Mouse (Mus musculus) ovary, postnatal 10 days (tissue): ENCODE results near the gene Susd2.
A peak's percentile ranks its signal among the peaks of the same experiment; 100 is the strongest.

Experiments
- DNase-seq: peaks from one replicate; pipeline ENCODE4 v3.0.0; 2022; ENCODE audit warnings: low spot score

The Susd2 gene

DNA sequence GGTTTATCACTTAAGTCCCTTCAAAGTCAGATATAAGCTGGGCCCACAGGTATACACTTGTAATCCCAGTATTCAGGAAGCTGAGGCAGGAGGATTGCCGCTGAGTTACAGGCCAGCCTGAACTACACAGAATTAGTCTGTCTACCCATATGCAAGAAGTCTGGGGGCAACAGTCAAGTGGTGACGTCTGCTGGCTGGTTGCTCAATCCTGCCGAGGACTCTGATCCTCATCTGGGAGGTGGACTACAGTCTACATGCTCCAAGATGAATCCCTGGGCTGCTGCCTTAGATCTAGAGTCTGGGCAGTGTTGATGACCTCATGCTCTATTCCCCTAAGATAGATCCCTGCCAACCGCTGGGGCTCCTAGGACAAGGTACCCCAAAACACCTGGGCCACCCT lies 10.2 kb upstream of the Susd2 start:
- no peak for DNase-seq

DNA sequence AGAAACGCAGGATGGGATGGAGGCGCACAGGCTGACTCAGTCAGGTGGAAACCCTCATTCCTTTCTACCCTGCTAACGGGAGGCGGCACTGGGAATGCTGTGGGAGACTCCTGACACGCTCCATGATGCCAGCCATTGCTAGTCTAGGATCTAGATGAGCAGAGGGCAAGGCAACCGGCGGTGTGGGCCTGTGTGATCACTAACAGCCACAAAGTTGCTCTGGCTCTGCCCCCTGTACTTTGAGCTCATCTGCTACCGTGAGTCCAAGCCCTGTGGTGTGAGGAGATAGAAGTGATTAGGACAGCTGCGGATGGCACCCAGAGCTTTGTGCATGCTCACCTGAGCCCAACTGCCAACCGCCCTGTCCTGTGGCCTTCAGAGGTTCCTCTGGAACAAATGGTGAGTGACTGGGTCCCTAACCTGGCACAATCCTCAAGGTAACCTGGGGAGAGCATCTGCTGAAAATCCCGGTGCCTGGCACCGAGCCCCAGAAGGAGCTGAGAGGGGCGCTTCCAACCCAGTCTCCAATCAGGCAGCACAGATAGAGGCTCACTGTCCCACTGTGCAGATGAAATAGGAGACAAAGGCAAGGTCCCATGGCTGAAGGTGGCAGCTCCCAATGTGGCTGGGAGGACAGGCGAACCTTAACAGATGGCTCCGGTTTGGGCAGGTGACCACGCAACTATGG lies 7.7 kb upstream of the Susd2 start:
- no peak for DNase-seq

GRCm38 (mm10) chr10:75650306-75650902 lies 6.6 kb upstream of the Susd2 start:
- DNase-seq: no peak

DNA sequence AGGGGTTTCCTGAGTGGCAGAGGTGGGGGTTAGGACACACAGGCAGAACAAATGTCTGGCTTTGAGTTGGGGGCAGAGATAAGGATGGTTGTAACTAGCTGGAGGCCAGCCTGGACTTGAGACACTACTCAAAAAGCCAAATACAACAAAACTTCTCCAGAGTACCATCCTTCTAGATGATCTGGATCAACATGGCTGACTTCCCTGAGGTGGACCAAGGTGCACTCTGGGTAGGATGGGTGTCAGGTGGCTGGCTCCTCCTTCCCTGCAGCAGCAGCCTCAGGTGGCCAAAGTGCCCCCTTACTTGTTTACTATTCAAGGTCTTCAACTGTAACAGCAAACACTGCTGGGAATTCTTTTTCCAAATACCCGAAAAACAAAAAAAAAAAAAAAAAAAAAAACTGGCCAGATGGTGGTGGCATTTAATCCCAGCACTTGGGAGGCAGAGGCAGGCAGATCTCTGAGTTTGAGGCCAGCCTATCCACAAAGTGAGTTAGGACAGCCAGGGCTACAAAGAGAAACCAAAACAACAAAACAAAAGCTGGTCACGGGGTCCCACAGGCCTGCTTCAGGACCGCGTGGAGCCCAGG lies 5.7 kb upstream of the Susd2 start:
- no peak for DNase-seq

GRCm38 (mm10) chr10:75649001-75649400 lies 5.2 kb upstream of the Susd2 start:
- DNase-seq: no peak

DNA sequence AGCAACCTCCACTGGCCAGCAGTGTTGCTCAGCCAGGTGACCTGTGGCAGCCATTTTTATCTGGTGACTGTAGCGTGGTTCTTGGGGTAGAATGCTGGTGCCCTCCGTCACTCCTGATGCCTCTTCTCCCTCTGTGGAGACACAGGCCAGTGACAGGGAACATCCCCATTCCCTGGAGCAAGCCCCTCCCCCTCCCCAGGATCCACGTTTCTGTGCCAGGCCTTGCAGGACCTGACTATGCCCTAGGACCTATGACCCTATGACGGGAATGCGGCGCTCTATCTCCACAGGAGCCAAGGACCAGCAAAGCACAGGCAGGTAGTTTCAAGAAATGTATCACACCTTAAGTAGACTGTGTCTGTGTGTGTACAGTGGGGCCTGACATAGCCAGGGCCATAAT lies 4.3 kb upstream of the Susd2 start:
- no peak for DNase-seq

DNA sequence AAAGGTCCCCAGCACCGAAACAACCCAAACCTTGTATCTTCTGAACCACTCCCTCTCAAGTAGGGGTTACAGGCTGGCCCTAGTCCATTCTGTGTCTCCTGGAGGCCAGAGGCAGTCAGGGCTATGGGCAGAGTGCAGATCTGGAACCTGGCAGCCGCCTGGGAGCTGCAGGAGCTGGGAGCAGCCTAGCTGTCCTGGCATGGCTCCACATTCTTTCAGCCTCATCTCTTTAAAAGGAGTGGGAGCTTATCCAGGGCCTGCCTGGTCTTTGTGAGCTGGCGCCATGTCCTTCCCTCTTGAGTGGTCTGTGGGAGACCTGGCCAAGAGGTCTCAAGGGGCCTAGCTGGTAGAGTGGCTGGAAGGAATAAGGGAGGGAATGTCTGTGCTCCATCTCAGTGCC lies 3.6 kb upstream of the Susd2 start:
- no peak for DNase-seq

DNA sequence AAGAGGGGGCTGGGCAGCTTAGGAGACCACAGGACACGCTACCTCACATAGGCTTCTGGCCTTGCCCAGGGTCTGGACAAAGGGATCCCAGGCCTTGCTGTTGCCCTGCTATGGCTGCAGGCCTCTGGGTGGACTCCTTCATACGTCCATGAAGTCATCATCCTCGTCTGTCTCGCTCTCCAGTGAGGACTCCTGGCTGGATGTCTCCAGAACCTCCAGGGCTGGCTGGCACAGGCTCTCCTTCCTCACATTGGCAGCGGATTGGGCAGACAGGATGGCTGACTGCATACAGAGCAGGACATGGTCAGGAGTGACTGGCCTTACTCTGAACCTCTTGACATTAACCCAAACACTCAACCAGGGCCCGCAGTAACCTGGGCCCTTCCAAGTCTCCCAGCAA lies 2.6 kb upstream of the Susd2 start:
- no peak for DNase-seq

- DNase-seq: no peak
Measured at GRCm38 (mm10) chr10:75645616-75646015, 1.8 kb upstream of the Susd2 start.

- DNase-seq: no peak
Measured at GRCm38 (mm10) chr10:75642891-75643290, 917 bp downstream of the Susd2 start.

- no peak for DNase-seq
Measured at GRCm38 (mm10) chr10:75642436-75642835, 1.4 kb downstream of the Susd2 start.

GRCm38 (mm10) chr10:75641721-75642222 lies 2.0 kb downstream of the Susd2 start:
- no peak for DNase-seq

- DNase-seq: no peak
Measured at GRCm38 (mm10) chr10:75637711-75638110, 6.1 kb downstream of the Susd2 start.

DNA sequence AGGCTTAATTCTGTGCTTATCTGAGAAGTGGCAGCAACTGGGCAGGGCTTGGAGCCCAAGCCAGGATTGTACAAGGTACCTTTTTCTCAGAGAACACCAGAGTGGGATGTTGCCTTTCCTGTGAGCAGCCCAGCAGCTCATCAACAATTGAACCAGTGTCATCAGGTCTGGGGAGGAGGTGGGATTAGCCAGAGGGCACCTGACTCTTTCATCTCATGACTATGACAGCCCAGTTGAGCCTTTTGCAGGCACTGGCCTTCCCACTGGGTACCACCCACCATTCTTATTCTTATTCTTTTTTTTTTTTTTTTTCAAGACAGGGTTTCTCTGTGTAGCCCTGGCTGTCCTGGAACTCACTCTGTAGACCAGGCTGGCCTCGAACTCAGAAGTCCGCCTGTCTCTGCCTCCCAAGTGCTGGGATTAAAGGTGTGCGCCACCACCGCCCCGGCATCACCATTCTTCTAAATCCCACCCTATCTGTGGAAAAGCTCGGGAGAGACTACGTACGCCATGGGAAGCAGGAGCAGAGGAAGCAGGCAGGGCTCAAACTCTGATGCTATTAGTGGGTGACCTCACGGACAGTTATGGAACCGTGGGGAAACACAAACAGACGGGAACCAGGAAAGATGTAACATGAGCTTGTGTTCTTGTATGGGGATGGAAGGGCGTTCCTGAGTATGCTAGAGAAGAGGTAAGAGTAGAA lies 7.6 kb downstream of the Susd2 start:
- no peak for DNase-seq

DNA sequence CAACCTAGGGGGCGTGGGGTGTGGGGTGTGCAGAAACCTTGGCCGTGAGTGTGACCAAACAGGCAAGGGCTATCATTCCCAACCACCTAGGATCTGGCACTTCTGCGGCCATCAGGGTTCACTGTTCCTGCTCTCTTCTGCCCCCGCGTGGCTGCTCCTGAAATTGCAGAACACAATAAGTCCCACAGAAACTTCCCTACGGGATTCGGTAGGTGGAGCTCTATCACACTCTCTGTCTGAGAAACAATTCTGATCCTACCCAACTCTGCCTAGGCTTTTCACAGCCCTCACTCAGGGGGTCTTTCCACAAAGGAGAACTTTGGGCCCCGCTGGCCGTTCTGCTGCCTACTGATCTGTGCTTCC lies 8.1 kb downstream of the Susd2 start:
- peak; percentile 51 for DNase-seq

DNA sequence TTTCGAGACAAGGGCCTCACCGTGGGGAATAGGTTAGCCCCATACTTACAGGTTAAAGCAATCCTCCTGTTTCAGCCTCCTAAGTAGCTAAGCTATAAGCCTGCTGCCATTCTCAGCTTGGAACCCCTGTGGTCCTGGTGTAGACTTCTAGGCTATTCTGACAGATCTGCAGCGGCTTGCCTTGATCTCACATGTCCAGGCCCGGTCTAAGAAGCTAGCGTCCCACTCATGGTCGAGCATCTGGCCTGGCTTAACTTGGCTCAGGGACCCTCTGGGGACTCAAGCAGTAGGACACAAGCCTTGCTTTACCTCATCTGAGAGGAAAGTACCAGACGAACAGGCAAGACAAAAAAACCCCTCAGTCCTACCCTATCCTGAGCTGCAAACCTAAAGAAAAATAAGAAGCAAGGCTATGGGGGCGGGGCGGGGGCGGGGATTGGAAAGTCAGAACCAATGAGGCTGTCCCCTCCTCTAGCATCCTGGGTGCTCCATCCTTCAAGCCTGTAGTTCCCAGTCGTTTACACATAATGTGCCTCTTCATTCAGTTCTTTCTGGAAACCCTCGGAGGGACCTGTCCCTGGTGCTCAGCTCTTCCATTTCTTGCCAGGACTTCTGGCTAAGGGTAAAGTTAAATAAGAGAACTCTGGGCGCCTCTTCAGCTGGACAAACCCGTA lies 8.7 kb downstream of the Susd2 start:
- no peak for DNase-seq

GRCm38 (mm10) chr10:75634610-75635009 lies 9.2 kb downstream of the Susd2 start:
- no peak for DNase-seq

- no peak for DNase-seq
Measured at GRCm38 (mm10) chr10:75633576-75634139, 10.2 kb downstream of the Susd2 start.

DNA sequence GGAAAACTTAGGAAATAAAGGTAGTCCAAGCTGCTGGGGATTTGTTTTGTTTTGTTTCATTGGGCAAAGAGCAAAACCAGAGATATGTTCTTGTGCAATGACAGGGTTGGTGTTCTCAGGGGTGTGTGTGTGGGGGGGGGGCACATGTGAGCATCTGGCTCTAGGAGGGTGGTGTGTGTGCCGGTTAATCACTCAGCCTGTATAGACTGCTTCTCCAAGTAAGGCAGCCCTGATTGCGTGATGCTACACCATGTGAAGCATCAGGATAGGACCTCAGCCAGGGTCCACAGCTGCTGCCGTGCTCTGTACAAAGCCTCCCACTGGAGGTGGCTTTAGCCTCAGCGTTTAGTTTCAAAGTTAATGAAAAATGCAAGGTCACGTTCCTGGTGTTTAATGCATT lies 10.8 kb downstream of the Susd2 start:
- no peak for DNase-seq

DNA sequence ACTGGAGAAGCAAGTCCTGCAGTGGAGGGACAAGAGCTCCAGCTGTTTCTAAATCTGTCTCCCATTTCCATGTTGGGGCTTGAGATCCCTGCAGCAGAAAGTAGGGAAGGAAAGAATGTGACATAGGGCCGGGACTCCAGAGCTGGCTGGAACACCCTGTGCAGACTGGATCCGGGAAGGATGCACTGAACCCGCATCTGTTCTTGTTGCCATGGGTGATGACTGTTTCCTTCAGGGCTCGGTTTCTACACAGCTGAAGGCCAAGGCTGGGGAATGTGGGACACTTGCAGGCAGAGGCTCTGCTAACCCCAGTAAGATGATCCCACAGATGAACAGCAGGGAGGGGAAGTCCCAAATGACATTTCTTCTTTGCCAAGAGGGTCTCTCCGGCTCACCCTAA lies 11.2 kb downstream of the Susd2 start:
- no peak for DNase-seq

DNA sequence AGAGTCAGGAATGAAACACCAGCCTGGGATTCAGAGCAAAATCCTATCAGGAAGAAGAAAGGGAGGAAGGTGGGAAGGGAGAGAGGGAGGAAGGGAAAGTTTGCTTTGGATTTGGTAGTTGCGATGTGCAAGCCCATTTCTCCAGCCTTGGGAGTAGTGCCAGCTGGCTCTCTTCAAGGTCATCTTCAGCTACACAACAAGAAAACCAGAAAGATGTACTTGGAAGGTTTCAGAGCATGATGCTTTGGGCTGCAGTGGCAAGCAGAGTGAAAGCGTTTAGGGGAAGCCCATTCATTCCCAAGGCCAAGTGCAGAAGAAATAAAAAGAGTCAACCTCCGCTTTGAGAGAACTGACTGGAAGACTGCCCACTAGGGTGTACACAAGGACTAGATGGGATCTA lies 16.3 kb downstream of the Susd2 start:
- no peak for DNase-seq

DNA sequence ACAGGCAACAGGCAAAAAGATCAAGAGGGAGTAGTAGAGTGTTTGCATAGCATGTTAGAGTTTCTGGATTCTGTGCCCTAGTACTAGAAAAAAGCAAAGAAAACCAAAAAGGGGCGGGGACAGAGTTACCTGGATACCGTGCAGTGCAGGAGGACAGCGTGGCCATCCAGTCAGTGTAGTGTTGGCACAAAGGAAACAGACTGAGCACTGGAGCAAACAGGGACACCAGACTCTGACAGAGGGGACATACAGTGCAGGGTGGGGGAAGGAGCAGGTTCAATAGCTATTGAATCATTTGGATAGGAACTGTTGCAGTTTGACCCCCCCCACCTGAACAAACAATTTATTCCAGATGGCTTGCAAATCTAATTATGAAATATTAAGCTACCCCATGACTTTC lies 16.8 kb downstream of the Susd2 start:
- DNase-seq: no peak
